Mouse (Mus musculus): ENCODE measurements around the gene Neurod6. TPM values are rescaled to one million over a fixed set of nuclear protein-coding genes. Genes with fewer than 3 reads are reported as not detected.
"Not testable (repeated sequence)": the region's sequence is repeated elsewhere in the genome, so short reads cannot be mapped to it uniquely, and the experiment has no call there.

Neurod6 gene
- 0.46 TPM in 2 replicates for polyA plus RNA-seq (2014; fragmentation: Nextera tagmentation; extraction: Ambion mirVana)

GRCm38 (mm10) chr6:55680974-55681373 lies at the start of gene Neurod6:
TSS of gene Neurod6 (minus strand) at chr6:55681263.
- Histone ChIP-seq H3K27ac (ENCODE audit: low read depth, low read length) (no peak within 1 kb of the TSS), H3K4me2 (no peak within 1 kb of the TSS), H3K4me1 (ENCODE audit: control insufficient read depth, insufficient read depth, low read length) (no peaks in the 10 kb centered on the region), H3K9ac (ENCODE audit: low read depth, low read length) (no peak within 1 kb of the TSS), H3K27me3 (ENCODE audit: control insufficient read depth, insufficient read depth, low read length) (peaks cover 17% of the 10 kb centered on the region), H3K36me3 (ENCODE audit: control insufficient read depth, insufficient read depth, low read length) (no peaks in the 10 kb centered on the region), H3K4me3 (ENCODE audit: low read depth, low read length) (no peak within 1 kb of the TSS), H3K9me3 (replicated peaks; ENCODE audit: control insufficient read depth, low read length) (no peaks in the 10 kb centered on the region)
- 76% methylated on average over 4 of the region's 4 CpGs for WGBS (ENCODE audit: insufficient replicate concordance)
- ATAC-seq (replicated peaks; ENCODE audit: insufficient number of reproducible peaks, low FRiP score, low TSS enrichment): no peak

- no peak overlapping the region for H3K9ac ChIP-seq (ENCODE audit: low read depth, low read length)
- H3K27me3 ChIP-seq (ENCODE audit: control insufficient read depth, insufficient read depth, low read length): no peaks in the 10 kb centered on the region
- H3K36me3 ChIP-seq (ENCODE audit: control insufficient read depth, insufficient read depth, low read length): no peaks in the 10 kb centered on the region
- H3K9me3 ChIP-seq (replicated peaks; ENCODE audit: control insufficient read depth, low read length): no peaks in the 10 kb centered on the region
- H3K27ac ChIP-seq (ENCODE audit: low read depth, low read length): no peak overlapping the region
- no peak overlapping the region for H3K4me3 ChIP-seq (ENCODE audit: low read depth, low read length)
- no peak overlapping the region for H3K4me2 ChIP-seq
- WGBS (ENCODE audit: insufficient replicate concordance): 30% methylated on average over 5 of the region's 5 CpGs
- H3K4me1 ChIP-seq (ENCODE audit: control insufficient read depth, insufficient read depth, low read length): no peaks in the 10 kb centered on the region
- ATAC-seq (replicated peaks; ENCODE audit: insufficient number of reproducible peaks, low FRiP score, low TSS enrichment): no peak
Observed at GRCm38 (mm10) chr6:55717209-55717608, 36.1 kb upstream of the Neurod6 start.

GRCm38 (mm10) chr6:55715446-55715845 lies 34.4 kb upstream of the Neurod6 start:
- Histone ChIP-seq H3K27me3 (ENCODE audit: control insufficient read depth, insufficient read depth, low read length) (no peaks in the 10 kb centered on the region), H3K36me3 (ENCODE audit: control insufficient read depth, insufficient read depth, low read length) (no peaks in the 10 kb centered on the region), H3K4me2 (no peak overlapping the region), H3K27ac (ENCODE audit: low read depth, low read length) (no peak overlapping the region), H3K9me3 (replicated peaks; ENCODE audit: control insufficient read depth, low read length) (no peaks in the 10 kb centered on the region), H3K4me3 (ENCODE audit: low read depth, low read length) (no peak overlapping the region), H3K9ac (ENCODE audit: low read depth, low read length) (no peak overlapping the region), H3K4me1 (ENCODE audit: control insufficient read depth, insufficient read depth, low read length) (no peaks in the 10 kb centered on the region)
- no peak for ATAC-seq (replicated peaks; ENCODE audit: insufficient number of reproducible peaks, low FRiP score, low TSS enrichment)
- 81% methylated on average over 6 of the region's 6 CpGs for WGBS (ENCODE audit: insufficient replicate concordance)

- not testable (repeated sequence) for H3K9ac ChIP-seq (ENCODE audit: low read depth, low read length); H3K27ac ChIP-seq (ENCODE audit: low read depth, low read length); H3K36me3 ChIP-seq (ENCODE audit: control insufficient read depth, insufficient read depth, low read length); H3K4me1 ChIP-seq (ENCODE audit: control insufficient read depth, insufficient read depth, low read length); H3K4me3 ChIP-seq (ENCODE audit: low read depth, low read length); H3K27me3 ChIP-seq (ENCODE audit: control insufficient read depth, insufficient read depth, low read length); H3K4me2 ChIP-seq; H3K9me3 ChIP-seq (replicated peaks; ENCODE audit: control insufficient read depth, low read length); ATAC-seq (replicated peaks; ENCODE audit: insufficient number of reproducible peaks, low FRiP score, low TSS enrichment)
- 89% methylated on average over 3 of the region's 4 CpGs for WGBS (ENCODE audit: insufficient replicate concordance)
Observed at GRCm38 (mm10) chr6:55710913-55711312, 29.9 kb upstream of the Neurod6 start.

- no peaks in the 10 kb centered on the region for H3K4me1 ChIP-seq (ENCODE audit: control insufficient read depth, insufficient read depth, low read length)
- 68% methylated on average over 1 of the region's 1 CpGs for WGBS (ENCODE audit: insufficient replicate concordance)
- no peak overlapping the region for H3K4me3 ChIP-seq (ENCODE audit: low read depth, low read length)
- ATAC-seq (replicated peaks; ENCODE audit: insufficient number of reproducible peaks, low FRiP score, low TSS enrichment): no peak
- no peaks in the 10 kb centered on the region for H3K36me3 ChIP-seq (ENCODE audit: control insufficient read depth, insufficient read depth, low read length)
- H3K9ac ChIP-seq (ENCODE audit: low read depth, low read length): no peak overlapping the region
- no peak overlapping the region for H3K27ac ChIP-seq (ENCODE audit: low read depth, low read length)
- H3K4me2 ChIP-seq: no peak overlapping the region
- H3K27me3 ChIP-seq (ENCODE audit: control insufficient read depth, insufficient read depth, low read length): no peaks in the 10 kb centered on the region
- no peaks in the 10 kb centered on the region for H3K9me3 ChIP-seq (replicated peaks; ENCODE audit: control insufficient read depth, low read length)
Observed at GRCm38 (mm10) chr6:55704759-55705104, 23.7 kb upstream of the Neurod6 start.

- H3K4me1 ChIP-seq (ENCODE audit: control insufficient read depth, insufficient read depth, low read length): no peaks in the 10 kb centered on the region
- H3K4me2 ChIP-seq: no peak overlapping the region
- no peak overlapping the region for H3K27ac ChIP-seq (ENCODE audit: low read depth, low read length)
- no peak overlapping the region for H3K4me3 ChIP-seq (ENCODE audit: low read depth, low read length)
- ATAC-seq (replicated peaks; ENCODE audit: insufficient number of reproducible peaks, low FRiP score, low TSS enrichment): no peak
- H3K9ac ChIP-seq (ENCODE audit: low read depth, low read length): no peak overlapping the region
- 85% methylated on average over 8 of the region's 8 CpGs for WGBS (ENCODE audit: insufficient replicate concordance)
- no peaks in the 10 kb centered on the region for H3K36me3 ChIP-seq (ENCODE audit: control insufficient read depth, insufficient read depth, low read length)
- no peaks in the 10 kb centered on the region for H3K27me3 ChIP-seq (ENCODE audit: control insufficient read depth, insufficient read depth, low read length)
- H3K9me3 ChIP-seq (replicated peaks; ENCODE audit: control insufficient read depth, low read length): no peaks in the 10 kb centered on the region
Observed at GRCm38 (mm10) chr6:55704061-55704758, 23.1 kb upstream of the Neurod6 start.

- no peaks in the 10 kb centered on the region for H3K9me3 ChIP-seq (replicated peaks; ENCODE audit: control insufficient read depth, low read length)
Observed at GRCm38 (mm10) chr6:55700392-55701386, 19.6 kb upstream of the Neurod6 start.

GRCm38 (mm10) chr6:55690015-55690531 lies 9.0 kb upstream of the Neurod6 start:
- H3K4me3 ChIP-seq (ENCODE audit: low read depth, low read length): no peak overlapping the region
- H3K4me2 ChIP-seq: no peak overlapping the region
- H3K4me1 ChIP-seq (ENCODE audit: control insufficient read depth, insufficient read depth, low read length): no peaks in the 10 kb centered on the region
- no peaks in the 10 kb centered on the region for H3K9me3 ChIP-seq (replicated peaks; ENCODE audit: control insufficient read depth, low read length)
- H3K27ac ChIP-seq (ENCODE audit: low read depth, low read length): no peak overlapping the region
- H3K27me3 ChIP-seq (ENCODE audit: control insufficient read depth, insufficient read depth, low read length): no peaks in the 10 kb centered on the region
- H3K9ac ChIP-seq (ENCODE audit: low read depth, low read length): no peak overlapping the region
- H3K36me3 ChIP-seq (ENCODE audit: control insufficient read depth, insufficient read depth, low read length): no peaks in the 10 kb centered on the region
- 90% methylated on average over 2 of the region's 2 CpGs for WGBS (ENCODE audit: insufficient replicate concordance)
- no peak for ATAC-seq (replicated peaks; ENCODE audit: insufficient number of reproducible peaks, low FRiP score, low TSS enrichment)

More at GRCm38 (mm10) chr6:55700392-55701386, 19.6 kb upstream of the Neurod6 start:
- WGBS (ENCODE audit: insufficient replicate concordance): 56% methylated on average over 4 of the region's 4 CpGs
- Histone ChIP-seq H3K27me3 (ENCODE audit: control insufficient read depth, insufficient read depth, low read length) (no peaks in the 10 kb centered on the region), H3K9ac (ENCODE audit: low read depth, low read length) (no peak overlapping the region), H3K36me3 (ENCODE audit: control insufficient read depth, insufficient read depth, low read length) (no peaks in the 10 kb centered on the region), H3K4me2 (no peak overlapping the region), H3K4me1 (ENCODE audit: control insufficient read depth, insufficient read depth, low read length) (no peaks in the 10 kb centered on the region), H3K4me3 (ENCODE audit: low read depth, low read length) (no peak overlapping the region), H3K27ac (ENCODE audit: low read depth, low read length) (no peak overlapping the region)
- ATAC-seq (replicated peaks; ENCODE audit: insufficient number of reproducible peaks, low FRiP score, low TSS enrichment): no peak
